Mouse (Mus musculus) kidney, postnatal 25 days (tissue): ENCODE data around the gene Pawr.

Source experiments
- DNase-seq, 2 experiments: peaks; one replicate each; pipeline ENCODE4 v3.0.0; 2021; ENCODE audit warnings: mixed read lengths in 2 of 2

The Pawr gene

GRCm38 (mm10) chr10:108445123-108445522 lies 113.2 kb downstream of the Pawr start:
- no peak for DNase-seq

DNA sequence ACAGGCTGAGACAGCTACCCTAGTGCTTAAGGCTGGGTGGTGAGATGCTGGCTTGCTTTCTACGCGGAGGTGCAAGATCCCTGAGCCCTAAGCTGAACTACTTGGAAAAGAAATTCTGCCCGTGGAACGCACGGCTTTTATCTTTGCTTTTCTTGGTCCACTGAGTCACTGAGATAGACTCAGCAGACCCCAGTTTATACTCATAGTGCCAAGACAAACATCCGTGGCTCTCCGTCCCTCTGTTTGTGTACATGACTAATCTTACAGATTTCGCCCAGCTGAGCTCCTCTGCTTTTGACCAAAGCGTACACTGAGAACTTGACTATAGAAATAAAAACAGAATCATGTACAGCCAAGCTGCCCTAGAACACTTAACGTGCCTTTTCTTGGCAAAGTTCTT lies 113.7 kb downstream of the Pawr start:
- no peak for DNase-seq

DNA sequence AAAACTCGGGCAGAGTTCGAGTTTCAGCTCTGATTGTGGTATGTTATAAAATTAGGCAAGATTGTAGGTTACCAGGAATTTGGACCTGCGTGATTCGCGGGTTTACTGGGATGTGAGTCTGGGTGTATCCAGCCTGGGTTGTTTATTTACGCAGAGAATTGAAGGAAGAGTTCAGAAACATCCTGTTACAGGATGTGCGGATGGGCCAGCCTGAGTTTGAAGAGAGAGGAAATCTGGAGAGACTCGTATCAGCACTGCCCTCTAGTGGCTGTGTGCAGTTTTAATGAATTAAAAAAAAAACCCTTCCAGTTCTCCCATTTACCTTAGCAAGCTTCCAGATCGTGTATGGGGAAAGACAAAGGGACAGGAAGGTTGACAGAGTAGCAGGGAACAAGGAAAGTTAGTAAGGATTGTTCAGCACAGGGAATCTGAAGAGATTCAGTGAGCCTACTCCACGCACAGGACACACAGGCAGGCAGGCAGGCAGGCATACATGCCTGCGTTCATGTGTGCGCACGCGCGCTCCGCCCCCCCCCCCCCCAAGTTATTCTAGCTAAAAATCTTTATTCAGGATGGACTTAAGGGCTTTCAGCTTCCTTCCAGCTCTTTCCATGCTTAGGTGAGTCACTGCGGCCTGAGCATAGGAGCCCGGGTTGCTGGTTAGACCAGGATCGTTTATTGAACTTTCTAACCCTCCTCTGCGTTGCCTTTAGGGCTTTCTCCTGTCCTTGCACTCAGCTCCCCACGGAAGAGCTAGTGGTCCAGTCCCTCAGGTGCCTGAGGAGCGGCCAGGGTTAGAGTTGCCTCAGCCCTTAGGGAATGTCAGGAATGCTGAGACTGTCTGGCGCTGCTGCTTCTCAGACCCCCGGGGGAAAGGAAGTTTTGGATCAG lies 114.4 kb downstream of the Pawr start:
- DNase-seq: peak; percentile 85 to 86

GRCm38 (mm10) chr10:108447211-108447610 lies 115.3 kb downstream of the Pawr start:
- no peak for DNase-seq

GRCm38 (mm10) chr10:108448421-108448820 lies 116.5 kb downstream of the Pawr start:
- peak in 1 of 2 experiments; percentile 37 for DNase-seq

- DNase-seq: no peak
Observed at GRCm38 (mm10) chr10:108450401-108450800, 118.5 kb downstream of the Pawr start.

GRCm38 (mm10) chr10:108451516-108451915 lies 119.6 kb downstream of the Pawr start:
- DNase-seq: no peak

DNA sequence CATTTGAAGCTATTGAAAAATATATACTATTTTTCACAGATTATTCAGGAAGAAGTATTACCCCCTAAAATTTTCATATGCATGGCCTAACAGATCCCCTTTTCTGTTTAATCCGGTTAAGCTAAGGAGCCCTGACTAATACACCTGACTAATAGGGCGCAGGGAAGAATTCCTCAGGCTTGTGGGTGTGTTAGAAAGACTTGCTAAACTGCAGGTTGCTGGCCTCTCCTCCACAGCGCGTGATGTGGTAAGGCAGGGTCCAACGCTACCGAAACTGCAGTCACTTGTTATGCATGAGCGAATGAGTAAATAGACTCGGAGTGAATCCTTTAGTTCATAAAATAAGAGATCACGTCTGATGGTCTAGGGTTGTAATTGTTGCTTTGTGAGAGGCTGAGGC lies 120.5 kb downstream of the Pawr start:
- peak; percentile 43 to 63 for DNase-seq

- DNase-seq: peak; percentile 87 to 92
Observed at GRCm38 (mm10) chr10:108453561-108453960, 121.6 kb downstream of the Pawr start.

DNA sequence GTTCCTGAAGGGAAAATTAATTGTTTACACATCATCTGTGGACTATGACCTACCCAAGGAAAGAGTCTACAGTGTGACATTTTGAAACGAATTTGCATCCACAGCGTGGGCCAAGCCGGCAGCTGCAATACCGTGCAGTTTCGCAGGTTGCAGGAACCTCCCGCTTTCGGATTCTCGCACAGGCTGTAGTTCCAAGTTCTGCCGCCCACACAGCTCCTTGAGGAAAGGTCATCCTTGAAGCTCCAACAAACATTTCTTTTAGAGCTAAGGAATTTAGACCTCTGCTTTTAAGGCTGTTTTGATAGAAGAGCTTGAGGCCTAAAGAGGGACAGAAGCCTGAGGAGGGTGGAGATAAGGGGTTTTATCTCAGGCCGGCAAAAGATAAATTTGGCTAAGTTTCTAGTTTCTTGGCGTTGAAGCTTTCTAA lies 122.8 kb downstream of the Pawr start:
- peak; percentile 65 to 80 for DNase-seq

- DNase-seq: peak; percentile 25 to 50
Observed at GRCm38 (mm10) chr10:108455204-108455603, 123.3 kb downstream of the Pawr start.

GRCm38 (mm10) chr10:108455883-108456282 lies 124.0 kb downstream of the Pawr start:
- no peak for DNase-seq

GRCm38 (mm10) chr10:108457054-108457453 lies 125.1 kb downstream of the Pawr start:
- DNase-seq: no peak

DNA sequence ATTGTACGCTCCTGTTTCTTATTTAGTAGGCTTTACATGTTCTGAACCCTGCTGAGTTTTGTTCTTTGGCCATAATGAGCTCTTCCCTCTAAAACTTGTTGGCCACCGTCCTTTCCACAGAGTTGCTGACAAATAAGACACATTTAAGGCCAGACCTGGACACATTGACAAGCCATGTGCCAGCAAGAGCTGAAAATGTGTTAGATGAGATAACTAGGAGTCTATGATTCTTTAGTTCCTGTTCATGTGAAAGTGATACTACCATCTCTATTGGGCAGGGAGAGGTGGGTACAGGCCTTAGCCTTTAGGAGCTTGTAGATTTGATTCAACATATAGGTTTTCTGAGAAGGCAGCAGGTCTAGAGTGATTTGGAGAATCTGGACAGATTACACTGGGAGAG lies 129.9 kb downstream of the Pawr start:
- no peak for DNase-seq
